ENCODE assay signal across 32 mouse cellular contexts in the genomic region with DNA sequence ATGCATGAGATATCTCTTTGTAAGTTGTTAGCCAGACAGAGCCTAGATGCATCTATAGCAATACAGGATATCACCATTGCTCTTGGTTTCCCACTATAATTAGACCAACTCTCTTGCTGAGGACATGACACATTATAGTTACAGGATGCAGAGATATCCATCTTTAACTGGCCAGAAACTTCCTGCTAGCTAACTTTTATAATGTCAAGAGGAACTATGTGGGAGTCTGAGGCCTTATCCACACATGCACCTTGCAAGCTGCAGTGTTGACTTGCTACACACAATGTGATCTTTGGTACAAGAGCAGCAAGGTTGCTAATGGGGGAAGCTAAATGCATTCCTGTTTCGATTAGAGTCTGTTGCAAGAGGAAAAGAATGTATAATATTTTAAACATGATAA. TPM values are rescaled to one million over a fixed set of nuclear protein-coding genes. Genes with fewer than 3 reads are reported as not detected.
DNase-seq lines count a peak whose midpoint lies in the region; ATAC-seq and TF ChIP-seq lines count a peak whose summit lies in the region.
"Had no signal": no experiment of that assay in that cellular context is flagged by ENCODE, and none has a peak within 500 bp of the region (broad histone marks: within the 10 kb centered on the region; RNA-seq: fewer than 3 reads in every experiment).

No protein-coding gene starts in this region.

- 93% methylated on average over 1 of the region's 1 CpGs for WGBS in midbrain, embryonic 13.5 days

- H3K36me3 ChIP-seq in G1E (replicated peaks), result no peaks in the 10 kb centered on the region
- no peaks in the 10 kb centered on the region for H3K36me3 ChIP-seq in midbrain, embryonic 13.5 days
- H3K36me3 ChIP-seq: embryonic facial prominence, embryonic 12.5 days; embryonic facial prominence, embryonic 15.5 days; forebrain, embryonic 12.5 days; forebrain, embryonic 15.5 days had no signal

- DNase-seq in G1E (ENCODE audit: low spot score), result no peak
- DNase-seq in MEL-GATA-1-ER (ENCODE audit: extremely low read depth, low read depth), result peak; percentile 84
- DNase-seq in urinary bladder, postnatal 14 days (ENCODE audit: low spot score), result no peak
- DNase-seq in embryo, embryonic 11 days, result no peak
- DNase-seq: adrenal gland, postnatal 10 days; adrenal gland, postnatal 36 days; cerebellum, adult 11 months; cerebellum, adult 2 months; cerebellum, postnatal 10 days; cerebellum, postnatal 36 days; gastrocnemius, postnatal 25 days; heart, adult 2 months; heart, postnatal 10 days; heart, postnatal 36 days; kidney, adult 18-20 months had no signal

- no peak overlapping the region for H3K4me3 ChIP-seq in G1E (ENCODE audit: low read depth, low read length)
- no peak overlapping the region for H3K4me3 ChIP-seq in midbrain, embryonic 13.5 days (replicated peaks)
- H3K4me3 ChIP-seq: embryonic facial prominence, embryonic 12.5 days; embryonic facial prominence, embryonic 15.5 days; forebrain, embryonic 12.5 days; forebrain, embryonic 15.5 days; heart, adult 2 months had no signal

- ATAC-seq in G1E (ENCODE audit: extremely low read depth, insufficient number of reproducible peaks, low FRiP score, poor library complexity, severe bottlenecking), result peak; percentile 80
- ATAC-seq in granulocyte monocyte progenitor cell, adult 5-6 weeks (replicated peaks; ENCODE audit: poor library complexity, severe bottlenecking), result peak; percentile 93
- ATAC-seq in megakaryocyte-erythroid progenitor cell, adult 5-6 weeks (replicated peaks; ENCODE audit: low FRiP score, low TSS enrichment, poor library complexity, severe bottlenecking), result peak; percentile 65
- no peak for ATAC-seq in midbrain, embryonic 13.5 days
- ATAC-seq: forebrain, embryonic 15.5 days; hindbrain, postnatal 0 days; inflammation-experienced regulatory T-cells, adult 6 months; intestine, embryonic 16.5 days had no signal

- H3K27ac ChIP-seq in midbrain, embryonic 13.5 days, result no peak overlapping the region
- H3K27ac ChIP-seq: embryonic facial prominence, embryonic 12.5 days; embryonic facial prominence, embryonic 15.5 days; forebrain, embryonic 12.5 days; forebrain, embryonic 15.5 days; heart, adult 2 months; hindbrain, embryonic 14.5 days; hindbrain, postnatal 0 days had no signal

- no peak overlapping the region for H3K4me2 ChIP-seq in midbrain, embryonic 13.5 days (replicated peaks)
- H3K4me2 ChIP-seq: embryonic facial prominence, embryonic 12.5 days; embryonic facial prominence, embryonic 15.5 days; forebrain, embryonic 12.5 days; forebrain, embryonic 15.5 days; heart, embryonic 11.5 days; hindbrain, embryonic 14.5 days had no signal

- H3K4me1 ChIP-seq in G1E (ENCODE audit: insufficient read depth, low read depth, low read length), result no peaks in the 10 kb centered on the region
- H3K4me1 ChIP-seq in midbrain, embryonic 13.5 days (replicated peaks), result no peaks in the 10 kb centered on the region
- H3K4me1 ChIP-seq: embryonic facial prominence, embryonic 12.5 days; embryonic facial prominence, embryonic 15.5 days; forebrain, embryonic 12.5 days; forebrain, embryonic 15.5 days had no signal

- H3K27me3 ChIP-seq in G1E (ENCODE audit: insufficient read depth, low read length), result no peaks in the 10 kb centered on the region
- no peaks in the 10 kb centered on the region for H3K27me3 ChIP-seq in midbrain, embryonic 13.5 days
- H3K27me3 ChIP-seq: embryonic facial prominence, embryonic 12.5 days; embryonic facial prominence, embryonic 15.5 days; forebrain, embryonic 12.5 days; forebrain, embryonic 15.5 days had no signal

- H3K9ac ChIP-seq in midbrain, embryonic 13.5 days (replicated peaks), result no peak overlapping the region
- H3K9ac ChIP-seq: embryonic facial prominence, embryonic 12.5 days; embryonic facial prominence, embryonic 15.5 days; forebrain, embryonic 12.5 days; forebrain, embryonic 15.5 days; hindbrain, embryonic 14.5 days had no signal

- H3K9me3 ChIP-seq in G1E (replicated peaks), result 0 out of 2 replicates have a peak, but pooled peaks cover 2% of the 10 kb centered on the region
- H3K9me3 ChIP-seq in midbrain, embryonic 13.5 days, result no peaks in the 10 kb centered on the region
- H3K9me3 ChIP-seq: embryonic facial prominence, embryonic 12.5 days; embryonic facial prominence, embryonic 15.5 days; forebrain, embryonic 12.5 days; forebrain, embryonic 15.5 days had no signal

- no peak for TF ChIP-seq CTCF in G1E (IDR thresholded peaks at IDR 0.05; ENCODE audit: low read depth, low read length)

RNA-seq across cellular contexts. Expression of gene Fshr, which starts 26.9 kb away (rescaled TPM):
- not detected in 2 replicates for total RNA-seq in G1E (2014; fragmentation: Nextera tagmentation)
- not detected in 2 replicates for total RNA-seq in G1E (2017)
- not detected in 2 replicates for polyA plus RNA-seq in G1E (2012)
- total RNA-seq in granulocyte monocyte progenitor cell, adult 5-6 weeks (2014; fragmentation: Nextera tagmentation), result not detected in 2 replicates
- total RNA-seq in granulocyte monocyte progenitor cell, adult 5-6 weeks (2017), result not detected in 2 replicates
- total RNA-seq in megakaryocyte-erythroid progenitor cell, adult 5-6 weeks (2014; fragmentation: Nextera tagmentation), result not detected in 2 replicates
- total RNA-seq in megakaryocyte-erythroid progenitor cell, adult 5-6 weeks (2017), result not detected in 2 replicates
- not detected in 2 replicates for polyA plus RNA-seq in midbrain, embryonic 13.5 days (2015; fragmentation: Nextera tagmentation; extraction: Ambion mirVana)
- total RNA-seq: adrenal gland, adult 18-20 months; adrenal gland, postnatal 10 days; adrenal gland, postnatal 36 days; ES-E14; gastrocnemius, adult 8-10 months; gastrocnemius, postnatal 25 days; heart, adult 2 months; heart, postnatal 10 days; heart, postnatal 36 days; hindbrain, postnatal 0 days had no signal
- polyA plus RNA-seq: cerebellum, adult 2 months; embryonic facial prominence, embryonic 12.5 days; embryonic facial prominence, embryonic 15.5 days; forebrain, embryonic 12.5 days; forebrain, embryonic 15.5 days; gonadal fat pad, adult 2 months; heart, adult 2 months; heart, embryonic 11.5 days; hindbrain, embryonic 11.5 days; hindbrain, embryonic 14.5 days; hindbrain, postnatal 0 days; inflammation-experienced regulatory T-cells, adult 6 months; intestine, embryonic 16.5 days had no signal
